Mouse (Mus musculus) stomach, postnatal 0 days (tissue): ENCODE measurements around the gene Pkp4.

Experiments used
- CTCF ChIP-seq: IDR thresholded peaks from 2 replicates; pipeline ENCODE4 v1.5.1; 2016; ENCODE audit warnings: antibody characterized with exemption, low read depth, mild to moderate bottlenecking, moderate library complexity
- EP300 ChIP-seq: optimal IDR thresholded peaks from 2 replicates; pipeline ENCODE3; 2016; ENCODE audit warnings: antibody characterized with exemption

DNA sequence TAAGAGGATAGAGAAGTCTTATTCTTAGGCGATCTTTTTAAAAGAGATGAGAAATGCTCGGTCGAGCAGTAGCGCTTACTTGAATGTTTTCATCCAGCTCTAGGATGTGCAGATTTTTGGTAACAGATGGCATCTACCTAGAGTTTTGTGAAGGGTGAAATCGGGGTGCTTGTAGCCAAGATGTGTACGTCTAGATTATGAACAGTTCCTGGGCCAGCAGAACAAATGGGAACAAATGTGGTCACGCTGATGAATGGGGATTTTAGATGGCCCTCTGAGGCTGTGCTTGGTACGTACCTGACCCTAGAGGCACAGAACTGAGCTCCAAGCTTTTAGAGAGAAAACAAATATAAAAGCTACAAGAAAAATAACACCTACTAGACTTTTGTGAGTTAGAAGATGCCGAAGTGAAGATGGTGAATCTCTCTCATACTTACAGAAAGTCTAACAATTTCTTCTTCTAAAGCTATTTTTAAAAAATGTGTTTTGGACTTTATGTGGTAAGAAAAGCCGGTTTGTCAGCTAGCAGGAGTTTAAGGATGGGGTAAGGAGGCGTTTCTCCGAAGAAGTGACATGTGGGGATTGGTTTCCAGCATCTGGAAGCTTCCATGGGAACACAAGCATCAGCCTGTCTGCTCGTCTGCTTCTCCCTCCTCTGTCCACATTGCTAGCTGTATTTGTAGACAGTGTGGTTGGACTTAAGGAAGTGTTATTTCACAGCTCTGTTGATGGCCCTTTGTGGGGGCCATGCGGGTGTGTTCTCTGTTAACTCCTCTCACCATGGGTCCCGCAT lies 20.9 kb downstream of the Pkp4 start:
- TF ChIP-seq CTCF (no peak), EP300 (no peak)
